Mouse (Mus musculus) embryonic facial prominence, embryonic 15.5 days (tissue): ENCODE measurements around the gene Pla2g1b. TPM values are rescaled to one million over a fixed set of nuclear protein-coding genes. Genes with fewer than 3 reads are reported as not detected.

Source experiments
- ATAC-seq: fragments of 200-750 bp; cut with Nextera tagmentation; 2 replicates; pipeline ENCODE4 v1.8.0; 2017; ENCODE audit warnings: low read depth, moderate TSS enrichment; ENCODE audit not compliant: insufficient number of reproducible peaks, low FRiP score, low TSS enrichment
- H3K27ac ChIP-seq: fragments of 300-500 bp; sonication (generic); replicated peaks from 2 replicates; pipeline ENCODE4 v1.5.1; 2015; ENCODE audit warnings: mild to moderate bottlenecking, inconsistent platforms
- H3K27me3 ChIP-seq: fragments of 300-500 bp; sonication (generic); 2 replicates; pipeline ENCODE4 v1.6.1; 2015; ENCODE audit warnings: inconsistent platforms
- H3K36me3 ChIP-seq: fragments of 300-500 bp; sonication (generic); 2 replicates; pipeline ENCODE4 v1.6.1; 2015; ENCODE audit warnings: mild to moderate bottlenecking, inconsistent platforms
- H3K4me1 ChIP-seq: fragments of 300-500 bp; sonication (generic); 2 replicates; pipeline ENCODE4 v1.6.1; 2015; ENCODE audit warnings: inconsistent platforms
- H3K4me2 ChIP-seq: fragments of 300-500 bp; sonication (generic); replicated peaks from 2 replicates; pipeline ENCODE4 v1.6.1; 2015; ENCODE audit warnings: mild to moderate bottlenecking, inconsistent platforms
- H3K4me3 ChIP-seq: fragments of 300-500 bp; sonication (generic); replicated peaks from 2 replicates; pipeline ENCODE4 v1.5.1; 2015; ENCODE audit warnings: mild to moderate bottlenecking, inconsistent platforms
- H3K9ac ChIP-seq: fragments of 300-500 bp; sonication (generic); 2 replicates; pipeline ENCODE4 v1.6.1; 2015; ENCODE audit warnings: inconsistent platforms
- H3K9me3 ChIP-seq: fragments of 300-500 bp; sonication (generic); replicated peaks from 2 replicates; pipeline ENCODE4 v1.6.1; 2016; ENCODE audit warnings: inconsistent platforms
- whole genome bisulfite sequencing: fragments of 180-500 bp; shearing (Covaris S2); methylation state at CpG from one replicate; pipeline ENCODE4 v1.1.7; 2015; 5-methylcytosine and 5-hydroxymethylcytosine counted together
- polyA plus RNA-seq: library from polyadenylated mRNA; unstranded; fragments of >200 nt; fragmentation: Nextera tagmentation; extraction: Ambion mirVana; gene quantifications from 2 replicates; pipeline ENCODE4 v1.2.1, GENCODE M21; 2015

Gene Pla2g1b
- polyA plus RNA-seq, 1 experiment from 2014 or later, result not detected

DNA sequence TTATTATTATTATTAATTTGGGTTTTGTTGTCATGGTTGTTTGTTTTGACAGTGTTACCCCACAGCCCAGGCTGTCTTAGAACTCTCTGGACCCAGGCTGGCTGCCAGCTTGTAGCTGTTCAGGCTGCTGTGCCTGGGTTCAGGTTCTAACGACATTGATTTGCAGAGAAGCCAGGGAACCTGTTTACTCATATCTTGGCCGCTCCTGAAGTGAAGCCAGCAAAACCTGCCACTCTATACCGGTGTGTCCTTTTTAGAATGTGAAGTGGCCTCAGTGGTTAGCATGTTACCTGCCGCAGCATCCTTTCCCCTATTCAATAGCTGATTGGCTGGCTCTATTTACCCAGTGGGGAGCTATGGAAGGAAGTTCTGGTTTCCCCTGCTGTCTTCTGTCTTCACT lies 20.7 kb downstream of the Pla2g1b start:
- Histone ChIP-seq H3K27ac (no peak overlapping the region), H3K4me1 (peaks cover 34% of the 10 kb centered on the region), H3K9me3 (no peaks in the 10 kb centered on the region), H3K36me3 (no peaks in the 10 kb centered on the region), H3K4me2 (no peak overlapping the region), H3K27me3 (no peaks in the 10 kb centered on the region; the same call in none of the 2 replicates), H3K4me3 (no peak overlapping the region), H3K9ac (no peak overlapping the region)
- WGBS, result 55% methylated on average over 4 of the region's 4 CpGs
- no peak for ATAC-seq

- no peaks in the 10 kb centered on the region for H3K9me3 ChIP-seq
- H3K36me3 ChIP-seq, result no peaks in the 10 kb centered on the region
- peaks cover 38% of the 10 kb centered on the region for H3K4me1 ChIP-seq
- no peaks in the 10 kb centered on the region; the same call in 1 of the 2 replicates for H3K27me3 ChIP-seq
- 84% methylated on average over 8 of the region's 8 CpGs for WGBS
- H3K4me2 ChIP-seq, result no peak overlapping the region
- H3K27ac ChIP-seq, result no peak overlapping the region
- H3K9ac ChIP-seq, result no peak overlapping the region
- ATAC-seq, result no peak
- H3K4me3 ChIP-seq, result no peak overlapping the region
Observed at GRCm38 (mm10) chr5:115487353-115487752, 21.3 kb downstream of the Pla2g1b start.

- H3K36me3 ChIP-seq, result no peaks in the 10 kb centered on the region
- no peak overlapping the region for H3K27ac ChIP-seq
- H3K4me3 ChIP-seq, result no peak overlapping the region
- peak overlapping the region; percentile 80; the same call in 1 of the 2 replicates for H3K4me2 ChIP-seq
- H3K4me1 ChIP-seq, result peaks cover 36% of the 10 kb centered on the region
- H3K9ac ChIP-seq, result no peak overlapping the region
- WGBS, result 71% methylated on average over 9 of the region's 9 CpGs
- no peaks in the 10 kb centered on the region for H3K9me3 ChIP-seq
- H3K27me3 ChIP-seq, result no peaks in the 10 kb centered on the region
- no peak for ATAC-seq
Observed at GRCm38 (mm10) chr5:115487942-115488580, 22.0 kb downstream of the Pla2g1b start.

DNA sequence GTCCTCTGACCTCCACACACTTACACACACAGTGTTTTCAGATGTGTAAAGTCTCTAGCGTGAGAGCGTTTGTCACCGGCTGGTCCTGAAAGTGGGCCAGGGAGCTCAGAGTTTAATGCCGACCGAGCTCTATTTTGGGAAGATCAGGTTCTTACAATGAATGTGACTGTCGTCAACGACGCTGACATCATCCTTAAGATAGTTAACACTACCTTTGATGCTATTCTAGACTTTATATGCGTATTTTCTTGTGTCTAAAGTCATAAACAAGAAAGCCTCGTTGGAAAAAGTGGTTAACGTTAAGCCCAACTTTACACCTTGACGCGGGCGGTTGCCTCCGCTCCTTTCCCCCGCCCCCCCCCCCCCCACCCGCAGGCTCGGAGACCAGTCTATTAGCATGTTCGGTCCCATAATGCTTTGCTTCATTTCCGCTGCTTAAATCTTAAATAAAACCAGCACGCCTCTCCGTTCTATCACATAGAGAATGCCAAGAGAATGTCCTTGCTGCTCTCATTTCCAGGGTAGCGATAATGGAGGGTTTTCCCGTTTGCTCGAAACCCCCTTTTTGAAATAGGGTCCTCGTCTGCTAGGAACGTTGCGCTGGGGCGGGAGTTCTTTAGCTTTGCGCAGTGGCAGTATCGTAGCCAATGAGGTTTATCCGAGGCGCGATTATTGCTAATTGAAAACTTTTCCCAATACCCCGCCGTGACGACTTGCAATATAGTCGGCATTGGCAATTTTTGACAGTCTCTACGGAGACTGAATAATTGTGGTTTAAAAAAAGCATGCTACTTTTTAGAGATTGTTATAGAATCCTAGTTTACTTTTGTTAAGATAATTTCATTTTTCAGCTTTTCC lies 23.0 kb downstream of the Pla2g1b start:
- Histone ChIP-seq H3K4me3 (peak overlapping the region; percentile 46), H3K36me3 (no peaks in the 10 kb centered on the region), H3K27me3 (no peaks in the 10 kb centered on the region), H3K27ac (peak overlapping the region; percentile 100), H3K9ac (peak overlapping the region; percentile 86), H3K4me2 (peak overlapping the region; percentile 80), H3K9me3 (no peaks in the 10 kb centered on the region), H3K4me1 (peaks cover 42% of the 10 kb centered on the region)
- under 1% methylated on average over 39 of the region's 39 CpGs for WGBS
- peak; percentile 66 for ATAC-seq

- Histone ChIP-seq H3K9ac (peak overlapping the region; percentile 86), H3K4me3 (peak overlapping the region; percentile 46), H3K9me3 (no peaks in the 10 kb centered on the region), H3K36me3 (no peaks in the 10 kb centered on the region), H3K27me3 (no peaks in the 10 kb centered on the region), H3K4me1 (peaks cover 44% of the 10 kb centered on the region), H3K4me2 (peak overlapping the region; percentile 80), H3K27ac (peak overlapping the region; percentile 100)
- peak; percentile 78 for ATAC-seq
- WGBS, result under 1% methylated on average over 50 of the region's 50 CpGs
Observed at GRCm38 (mm10) chr5:115489699-115490637, 23.9 kb downstream of the Pla2g1b start.

- Histone ChIP-seq H3K4me2 (peak overlapping the region; percentile 80), H3K36me3 (no peaks in the 10 kb centered on the region), H3K27me3 (no peaks in the 10 kb centered on the region), H3K4me3 (peak overlapping the region; percentile 10; the same call in 1 of the 2 replicates), H3K27ac (peak overlapping the region; percentile 100), H3K9ac (no peak overlapping the region), H3K9me3 (no peaks in the 10 kb centered on the region), H3K4me1 (peaks cover 43% of the 10 kb centered on the region)
- no peak for ATAC-seq
- WGBS, result 9% methylated on average over 8 of the region's 8 CpGs
Observed at GRCm38 (mm10) chr5:115490638-115491000, 24.6 kb downstream of the Pla2g1b start.

DNA sequence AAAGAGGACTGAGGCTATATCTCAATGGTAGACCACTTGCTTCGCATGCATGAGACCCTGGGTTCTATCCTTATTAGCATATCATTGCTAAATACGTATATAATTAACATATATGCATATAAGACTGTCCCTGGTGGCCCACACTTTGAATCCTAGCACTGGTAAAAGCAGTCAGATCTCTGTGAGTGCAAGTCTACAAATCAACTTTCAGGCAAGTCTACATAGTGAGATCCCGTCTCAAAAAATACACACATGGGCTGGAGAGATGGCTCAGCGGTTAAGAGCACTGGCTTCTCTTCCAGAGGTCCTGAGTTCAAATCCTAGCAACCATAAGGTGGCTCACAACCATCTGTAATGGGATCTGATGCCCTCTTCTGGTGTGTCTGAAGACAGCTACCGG lies 25.0 kb downstream of the Pla2g1b start:
- Histone ChIP-seq H3K4me3 (no peak overlapping the region), H3K4me1 (peaks cover 43% of the 10 kb centered on the region), H3K36me3 (no peaks in the 10 kb centered on the region), H3K27ac (peak overlapping the region; percentile 100; the same call in 1 of the 2 replicates), H3K27me3 (no peaks in the 10 kb centered on the region), H3K4me2 (peak overlapping the region; percentile 80), H3K9me3 (no peaks in the 10 kb centered on the region), H3K9ac (no peak overlapping the region)
- 35% methylated on average over 5 of the region's 5 CpGs for WGBS
- no peak for ATAC-seq

DNA sequence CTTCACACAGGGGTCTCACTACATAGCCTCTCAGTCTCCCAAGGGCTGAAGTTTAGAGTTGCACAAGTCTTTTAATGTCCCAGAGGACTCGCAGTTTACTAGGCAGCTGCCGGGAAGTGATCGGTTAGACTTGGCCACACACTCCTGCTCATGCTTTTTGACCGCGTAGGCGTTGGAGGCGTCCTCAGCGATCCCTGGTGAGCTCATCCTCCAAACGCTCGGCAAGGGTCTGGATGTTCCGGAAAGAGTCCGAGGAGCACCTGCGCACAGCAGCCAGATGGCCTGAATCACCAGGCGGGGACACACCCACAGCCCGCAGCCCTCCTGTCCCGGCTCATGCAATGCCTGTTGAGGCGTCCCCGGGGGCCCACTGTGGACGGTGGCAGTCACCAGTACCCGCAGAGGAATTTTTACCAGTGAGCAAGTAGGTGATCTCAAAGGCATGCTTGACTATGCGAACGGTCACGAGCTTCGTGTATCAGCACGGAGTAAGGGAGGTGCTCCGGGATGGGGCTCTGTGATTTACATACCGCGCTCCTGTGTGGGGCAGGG lies 25.8 kb downstream of the Pla2g1b start:
- Histone ChIP-seq H3K36me3 (no peaks in the 10 kb centered on the region), H3K9ac (0 out of 2 replicates have a peak overlapping the region, but pooled peaks have one; percentile 4), H3K27me3 (no peaks in the 10 kb centered on the region), H3K4me3 (peak overlapping the region; percentile 26), H3K4me2 (peak overlapping the region; percentile 57), H3K4me1 (peaks cover 43% of the 10 kb centered on the region), H3K9me3 (no peaks in the 10 kb centered on the region), H3K27ac (peak overlapping the region; percentile 52)
- 3% methylated on average over 28 of the region's 28 CpGs for WGBS
- no peak; the same call in 1 of the 2 replicates for ATAC-seq

DNA sequence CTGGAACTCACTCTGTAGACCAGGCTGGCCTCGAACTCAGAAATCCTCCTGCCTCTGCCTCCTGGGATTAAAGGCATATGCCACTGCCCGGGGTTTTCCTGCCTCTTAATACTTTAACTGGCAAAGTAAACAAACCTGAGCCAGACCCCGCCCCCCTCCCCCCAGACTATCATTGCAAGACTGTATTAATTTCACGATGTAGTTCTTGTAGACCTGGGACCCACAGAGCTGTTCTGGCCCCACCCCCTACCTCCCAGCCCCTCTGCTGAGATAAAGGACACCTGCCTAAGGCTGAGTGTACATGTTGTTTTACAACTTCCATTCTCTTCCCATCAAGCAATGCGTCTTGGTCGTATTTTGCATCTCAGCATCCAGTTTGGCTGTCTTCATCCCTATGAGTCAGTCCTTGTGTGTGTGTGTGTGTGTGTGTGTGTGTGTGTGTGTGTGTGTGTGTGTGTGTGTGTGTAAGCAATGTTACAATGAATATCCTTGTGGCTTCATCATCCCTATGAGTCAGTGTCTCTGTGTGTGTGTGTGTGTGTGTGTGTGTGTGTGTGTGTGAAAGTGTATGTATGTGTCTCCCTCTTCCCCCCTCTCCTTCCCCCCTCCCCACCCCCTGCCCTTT lies 26.8 kb downstream of the Pla2g1b start:
- H3K4me2 ChIP-seq, result no peak overlapping the region
- 49% methylated on average over 6 of the region's 6 CpGs for WGBS

DNA sequence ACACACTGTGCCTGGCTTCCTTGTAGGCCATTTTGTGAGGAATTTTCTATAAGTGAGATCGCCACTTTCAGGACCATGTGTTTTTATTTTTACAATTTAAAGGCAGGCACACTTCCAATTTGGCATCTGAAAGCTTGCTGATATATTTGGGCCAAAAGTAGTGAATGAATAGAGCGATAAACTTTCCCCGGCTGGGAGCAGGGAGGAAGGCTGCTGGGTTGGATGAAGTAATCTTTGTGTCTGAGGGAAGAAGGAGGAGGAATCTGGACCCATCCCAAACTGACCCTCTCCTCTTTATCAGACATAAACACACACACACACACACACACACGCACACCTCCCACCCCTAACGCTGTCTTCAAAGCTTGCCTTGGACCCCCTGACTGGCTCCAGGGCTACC lies 27.4 kb downstream of the Pla2g1b start:
- no peak overlapping the region for H3K9ac ChIP-seq
- no peaks in the 10 kb centered on the region for H3K9me3 ChIP-seq
- H3K4me1 ChIP-seq, result peaks cover 42% of the 10 kb centered on the region
- no peak for ATAC-seq
- H3K27ac ChIP-seq, result peak overlapping the region; percentile 87
- no peaks in the 10 kb centered on the region for H3K36me3 ChIP-seq
- H3K27me3 ChIP-seq, result no peaks in the 10 kb centered on the region
- 13% methylated on average over 5 of the region's 5 CpGs for WGBS
- H3K4me3 ChIP-seq, result no peak overlapping the region
- H3K4me2 ChIP-seq, result peak overlapping the region; percentile 3; the same call in 1 of the 2 replicates

More for the DNA sequence above, 26.8 kb downstream of the Pla2g1b start:
- no peaks in the 10 kb centered on the region for H3K36me3 ChIP-seq
- no peak for ATAC-seq
- no peak overlapping the region for H3K9ac ChIP-seq
- no peaks in the 10 kb centered on the region for H3K9me3 ChIP-seq
- H3K4me1 ChIP-seq, result peaks cover 43% of the 10 kb centered on the region
- H3K4me3 ChIP-seq, result no peak overlapping the region
- H3K27ac ChIP-seq, result peak overlapping the region; percentile 87
- H3K27me3 ChIP-seq, result no peaks in the 10 kb centered on the region
